Mouse (Mus musculus) central nervous system, embryonic 11.5 days (tissue): ENCODE results near the gene Htr2c. TPM values are rescaled to one million over a fixed set of nuclear protein-coding genes. Genes with fewer than 3 reads are reported as not detected.

Experiments
- polyA plus RNA-seq: library from polyadenylated mRNA; depleted of rRNA; stranded (reverse); fragments of >200 nt; gene quantifications from 2 replicates; pipeline ENCODE4 v1.2.3, GENCODE M21; 2012; rRNA removed

Htr2c gene
- 0.40 and 0.91 TPM in 2 replicates for polyA plus RNA-seq

DNA sequence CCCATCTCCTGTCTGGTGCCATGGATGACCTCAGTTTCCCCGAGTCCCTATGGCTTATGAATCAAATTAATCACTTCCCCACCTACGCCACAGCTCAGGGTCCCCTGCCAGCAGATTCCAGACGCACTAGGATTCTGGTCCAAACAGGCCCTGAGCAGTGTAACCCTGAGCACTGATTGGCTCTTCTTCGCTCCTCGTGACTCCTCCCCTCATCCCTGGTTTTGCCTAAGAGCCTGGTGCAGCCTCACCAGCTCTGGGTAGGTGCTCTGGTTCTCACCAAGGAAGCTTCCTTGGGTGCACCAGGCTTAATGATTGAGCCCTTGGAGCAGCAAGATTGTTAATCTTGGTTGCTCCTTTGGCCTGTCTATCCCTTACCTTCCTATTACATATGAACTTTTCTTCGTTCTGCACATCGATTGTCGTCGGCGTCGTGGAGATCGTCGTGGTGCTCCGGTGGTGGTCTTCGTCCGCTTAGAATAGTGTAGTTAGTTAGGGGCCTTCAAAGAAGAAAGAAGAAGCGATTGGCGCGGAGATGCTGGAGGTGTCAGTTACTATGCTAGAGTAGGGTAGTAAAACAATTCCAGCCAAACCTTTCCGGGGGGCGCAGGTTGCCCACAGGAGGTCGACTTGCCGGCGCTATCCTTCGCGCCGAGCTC is at the start of gene Htr2c:
Htr2c (plus strand) TSS at position 256 of the 656 bp plus-strand sequence.

